Mouse (Mus musculus) erythroblast, embryonic 14.5 days (primary cell): ENCODE data around the gene Kpna7.

Experiments
- GATA1 ChIP-seq: IDR thresholded peaks from 2 replicates; pipeline ENCODE4 v1.6.1; 2012; ENCODE audit warnings: low read length, inconsistent platforms, mixed read lengths
- TAL1 ChIP-seq: IDR thresholded peaks from 3 replicates; pipeline ENCODE4 v1.6.1; 2012; ENCODE audit warnings: low read length, inconsistent platforms, mixed read lengths

DNA sequence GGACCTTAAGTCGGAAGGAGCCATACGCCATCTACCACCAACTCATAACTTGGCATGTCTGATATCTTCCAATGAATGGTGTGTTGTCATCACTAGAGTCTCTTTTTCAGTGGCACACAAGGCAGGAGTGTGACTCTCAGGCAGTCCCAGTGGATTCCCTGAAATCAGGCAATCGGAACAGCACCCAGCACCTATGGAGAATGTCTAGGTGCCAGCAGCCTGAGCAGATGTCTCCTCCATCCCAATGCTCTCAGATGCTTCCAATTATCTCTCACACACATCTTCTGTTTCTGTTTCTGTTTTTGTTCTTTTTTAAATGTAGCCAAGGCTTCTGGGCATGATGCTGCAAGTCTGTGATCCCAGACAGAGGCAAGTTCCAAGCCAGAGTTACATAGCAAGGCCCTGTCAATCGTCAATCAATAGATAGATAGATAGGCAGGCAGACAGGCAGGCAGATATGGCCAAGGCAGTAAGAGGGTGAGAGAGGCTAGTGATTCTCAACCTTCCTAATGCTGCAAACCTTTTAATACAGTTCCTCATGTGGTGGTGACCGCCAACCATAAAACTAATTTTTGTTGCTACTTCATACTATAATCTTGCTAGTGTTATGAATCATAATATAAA is 133.3 kb downstream of the Kpna7 start:
- no peak for TF ChIP-seq GATA1
- no peak for TF ChIP-seq TAL1
